Mouse (Mus musculus): ENCODE data around the gene Zbtb22. TPM values are rescaled to one million over a fixed set of nuclear protein-coding genes. Genes with fewer than 3 reads are reported as not detected.
"Not testable (repeated sequence)": the region's sequence is repeated elsewhere in the genome, so short reads cannot be mapped to it uniquely, and the experiment has no call there.

Gene Zbtb22
- total RNA-seq, 2 experiments from 2014 or later: 34.3 to 34.4 TPM

DNA sequence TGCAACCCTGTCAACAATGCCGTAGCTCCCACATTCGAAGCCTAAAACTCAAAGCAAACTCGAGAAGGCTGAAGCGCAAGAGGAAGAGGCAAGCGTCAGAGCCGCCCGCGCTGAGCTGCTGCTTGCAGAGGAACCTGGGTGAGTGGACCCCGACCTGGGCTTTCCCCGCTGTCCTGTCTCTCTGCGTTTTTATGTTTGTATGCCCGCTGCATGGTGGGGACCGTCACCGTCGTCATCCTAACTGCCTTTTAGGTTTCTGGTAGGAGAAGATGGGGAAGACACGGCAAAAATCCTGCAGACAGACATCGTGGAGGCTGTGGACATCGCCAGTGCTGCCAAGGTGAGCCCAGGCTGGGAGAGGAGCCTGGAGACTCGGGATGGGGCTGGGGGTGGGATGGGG is 25.7 kb downstream of the Zbtb22 start:
- no peak for DNase-seq (ENCODE audit: low spot score in 2 of 2)

DNA sequence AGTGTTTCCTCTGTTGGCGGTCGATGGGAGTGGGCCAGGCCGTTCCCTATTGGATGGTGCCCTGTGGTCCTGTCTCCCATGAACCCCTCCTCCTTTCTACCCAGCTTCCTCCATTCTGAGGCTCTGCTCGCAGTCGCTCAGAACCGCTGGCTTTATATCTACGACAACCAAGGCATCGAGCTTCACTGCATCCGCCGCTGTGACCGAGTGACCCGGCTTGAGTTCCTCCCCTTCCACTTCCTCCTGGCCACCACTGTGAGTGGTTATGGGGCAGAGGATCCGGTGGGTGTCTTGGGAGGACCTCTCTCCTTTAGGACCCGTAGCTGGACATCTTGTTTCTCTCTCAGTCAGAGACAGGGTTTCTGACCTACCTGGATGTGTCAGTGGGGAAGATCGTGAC is 27.8 kb downstream of the Zbtb22 start:
- DNase-seq (ENCODE audit: low spot score in 2 of 2): no peak

DNA sequence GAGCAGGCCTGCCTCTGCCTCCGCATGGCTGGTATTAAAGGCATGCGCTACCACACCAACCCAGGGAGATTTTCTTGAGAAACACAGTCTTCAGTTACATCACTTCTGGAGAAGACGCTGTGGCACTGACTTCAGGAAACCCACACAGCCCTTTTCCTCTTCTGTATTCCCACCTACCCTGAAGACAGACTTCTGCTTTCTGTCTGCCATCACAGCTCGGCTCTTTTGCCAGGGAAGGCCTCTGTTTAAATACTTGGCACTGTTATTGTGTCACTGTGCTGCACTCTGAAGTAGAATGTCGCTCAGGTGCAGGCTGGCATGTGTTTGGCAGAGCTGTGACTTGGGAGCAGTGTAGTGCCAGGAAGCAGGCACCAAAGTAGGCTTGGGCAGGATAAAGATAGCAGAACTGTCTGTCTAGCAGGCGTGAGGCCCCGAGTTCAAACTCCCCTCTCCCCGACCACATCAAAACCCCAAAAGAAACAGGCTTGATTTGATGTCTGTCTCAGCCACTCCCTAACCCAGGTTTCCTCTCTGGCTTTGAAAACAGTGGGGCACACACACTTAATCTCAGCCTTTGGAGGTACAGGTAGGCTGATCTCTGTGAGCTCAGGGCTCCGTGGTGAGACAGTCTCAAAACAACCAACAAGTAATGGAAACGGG is 31.9 kb downstream of the Zbtb22 start:
- DNase-seq (ENCODE audit: low spot score in 2 of 2): no peak

DNA sequence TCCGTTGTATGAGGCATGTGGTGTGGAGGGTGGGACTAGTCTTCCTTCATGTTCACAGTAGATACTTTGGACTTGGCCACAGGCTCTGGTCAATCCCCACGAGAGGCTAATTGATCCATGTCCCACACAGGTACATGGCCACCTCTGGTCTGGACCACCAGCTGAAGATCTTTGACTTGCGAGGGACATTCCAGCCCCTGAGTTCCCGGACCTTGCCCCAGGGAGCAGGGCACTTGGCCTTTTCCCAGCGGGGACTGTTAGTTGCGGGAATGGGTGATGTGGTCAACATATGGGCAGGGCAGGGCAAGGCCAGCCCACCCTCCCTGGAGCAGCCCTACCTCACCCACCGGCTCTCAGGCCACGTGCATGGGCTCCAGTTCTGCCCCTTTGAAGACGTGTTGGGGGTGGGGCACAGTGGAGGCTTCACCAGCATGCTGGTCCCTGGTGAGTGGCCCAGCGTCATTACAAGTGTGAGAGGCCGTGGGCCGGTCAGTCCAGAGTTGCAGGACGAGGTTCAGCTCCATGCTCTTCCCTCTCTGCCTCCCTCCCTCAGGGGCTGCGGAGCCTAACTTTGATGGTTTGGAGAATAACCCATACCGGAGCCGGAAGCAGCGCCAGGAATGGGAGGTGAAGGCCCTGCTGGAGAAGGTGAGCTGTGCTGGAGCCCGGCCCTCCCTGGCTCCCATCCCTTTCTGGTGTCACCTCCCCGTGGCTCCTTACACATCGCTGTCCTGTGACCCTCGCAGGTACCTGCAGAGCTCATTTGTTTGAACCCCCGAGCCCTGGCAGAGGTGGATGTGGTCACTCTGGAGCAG is 32.6 kb downstream of the Zbtb22 start:
- DNase-seq (ENCODE audit: low spot score in 2 of 2): no peak

DNA sequence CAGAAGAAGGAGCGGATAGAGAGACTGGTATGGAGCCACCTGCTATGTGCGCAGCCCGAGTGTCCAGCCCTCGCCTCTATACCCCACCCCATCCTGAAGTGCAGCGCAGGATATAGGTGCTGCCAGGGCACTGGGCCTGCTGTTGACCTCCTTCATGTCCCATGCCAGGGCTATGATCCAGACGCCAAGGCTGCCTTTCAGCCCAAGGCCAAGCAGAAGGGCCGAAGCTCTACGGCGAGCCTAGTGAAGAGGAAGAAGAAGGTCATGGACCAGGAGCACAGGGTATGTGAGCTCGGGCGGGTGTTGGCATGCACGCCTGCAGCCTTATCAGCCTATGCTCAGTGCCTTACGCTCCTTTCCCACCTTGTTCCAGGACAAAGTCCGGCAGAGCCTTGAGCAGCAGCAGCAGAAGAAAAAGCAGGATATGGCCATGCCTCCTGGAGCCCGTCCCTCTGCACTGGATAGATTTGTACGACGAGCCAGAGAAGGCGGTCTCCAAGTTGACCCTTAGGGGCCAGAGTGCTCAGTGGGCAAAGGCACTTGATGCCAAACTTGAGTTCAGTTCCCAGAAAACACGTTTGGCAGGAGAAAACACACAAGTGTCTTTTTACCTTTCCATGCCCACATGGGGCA is 33.3 kb downstream of the Zbtb22 start:
- DNase-seq (ENCODE audit: low spot score in 2 of 2): no peak

DNA sequence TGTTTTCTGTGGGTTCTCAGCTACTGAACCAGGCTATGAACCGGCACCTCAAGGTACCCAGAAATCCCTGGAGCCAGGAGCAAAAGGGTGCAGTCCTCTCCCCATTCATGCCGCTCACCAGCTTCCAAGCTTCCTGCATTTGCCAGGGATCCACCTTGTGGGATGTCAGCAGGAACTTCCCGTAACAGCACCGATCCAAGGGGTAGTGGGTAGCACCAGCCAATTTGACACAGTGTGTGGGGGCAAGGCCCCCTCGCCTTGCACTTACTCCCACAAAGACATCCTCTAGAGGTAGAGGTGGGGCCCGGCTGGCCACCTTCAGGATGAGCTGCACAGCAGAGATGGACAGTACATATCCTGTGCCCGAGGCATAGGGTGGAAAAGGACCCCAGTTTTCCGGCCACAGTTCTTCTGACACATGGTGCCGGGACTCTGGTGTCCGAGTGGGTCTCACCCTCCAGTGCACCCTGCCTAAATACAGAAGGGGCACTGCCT is 34.5 kb downstream of the Zbtb22 start:
- DNase-seq (ENCODE audit: low spot score in 2 of 2): no peak

DNA sequence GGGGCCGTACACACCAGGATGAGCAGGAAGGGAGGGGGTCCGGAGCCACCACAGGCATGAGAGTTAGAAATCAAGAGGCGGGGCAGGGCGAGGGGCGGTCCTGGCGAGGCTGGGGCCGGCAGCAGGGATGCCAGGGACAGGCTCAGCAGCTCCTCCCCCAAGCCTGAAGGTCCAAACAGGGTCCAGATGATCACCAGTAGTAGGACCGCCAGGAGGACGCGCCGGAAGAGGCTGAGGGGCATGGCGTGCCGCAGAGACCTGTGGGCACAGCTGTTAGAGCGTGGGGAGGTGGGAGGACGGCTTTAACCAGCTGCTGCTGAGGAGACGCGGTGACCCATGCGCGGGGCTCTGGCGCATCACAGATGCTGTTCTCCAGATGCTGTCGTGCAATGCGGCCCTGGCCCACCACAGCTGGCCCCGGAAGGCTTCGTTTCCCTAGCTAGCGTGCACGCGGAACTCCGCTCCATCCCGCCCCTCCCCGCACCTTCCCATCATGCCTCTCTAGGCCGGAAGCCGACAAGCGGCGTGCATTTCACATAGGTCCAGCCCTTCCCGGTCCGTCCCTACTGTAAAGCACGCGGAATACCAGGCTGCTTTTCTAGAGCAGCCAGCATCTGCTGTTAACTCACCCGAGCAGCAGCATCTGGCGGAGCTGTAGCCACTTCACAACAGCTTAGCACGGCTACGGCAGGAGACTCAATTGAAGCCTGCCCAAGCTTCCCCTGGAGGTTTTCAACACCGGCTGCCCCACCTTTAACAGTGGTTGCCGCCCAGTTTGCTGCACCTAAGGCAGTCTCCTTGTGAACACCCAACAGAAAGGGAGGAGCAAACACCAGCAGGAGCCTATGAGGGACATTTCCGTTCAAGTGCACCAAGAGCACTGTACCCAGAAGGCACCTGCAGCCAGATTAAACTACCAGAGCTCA is 35.6 kb downstream of the Zbtb22 start, which contains the start of gene B3galt4:
Gene B3galt4 (minus strand): TSS at position 468 of the 926 bp plus-strand sequence.
- DNase-seq (ENCODE audit: low spot score in 2 of 2): peak; percentile 70 to 82

DNA sequence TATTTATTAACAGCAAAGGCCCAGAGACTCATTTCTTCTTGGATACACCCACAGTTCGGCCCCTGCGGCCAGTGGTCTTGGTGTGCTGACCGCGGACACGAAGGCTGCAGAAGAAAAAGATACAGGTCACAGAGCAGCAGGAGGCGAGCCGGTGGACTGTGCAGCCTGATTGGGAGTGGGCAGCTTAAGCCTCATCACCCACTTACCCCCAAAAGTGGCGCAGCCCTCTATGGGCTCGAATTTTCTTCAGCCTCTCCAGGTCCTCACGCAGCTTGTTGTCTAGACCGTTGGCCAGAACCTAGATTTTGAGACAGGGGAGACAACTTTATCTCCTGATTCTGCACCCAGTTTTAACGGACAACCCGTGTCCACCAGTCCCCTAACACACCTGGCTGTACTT is 36.3 kb downstream of the Zbtb22 start:
- not testable (repeated sequence) for DNase-seq (ENCODE audit: low spot score in 2 of 2)

DNA sequence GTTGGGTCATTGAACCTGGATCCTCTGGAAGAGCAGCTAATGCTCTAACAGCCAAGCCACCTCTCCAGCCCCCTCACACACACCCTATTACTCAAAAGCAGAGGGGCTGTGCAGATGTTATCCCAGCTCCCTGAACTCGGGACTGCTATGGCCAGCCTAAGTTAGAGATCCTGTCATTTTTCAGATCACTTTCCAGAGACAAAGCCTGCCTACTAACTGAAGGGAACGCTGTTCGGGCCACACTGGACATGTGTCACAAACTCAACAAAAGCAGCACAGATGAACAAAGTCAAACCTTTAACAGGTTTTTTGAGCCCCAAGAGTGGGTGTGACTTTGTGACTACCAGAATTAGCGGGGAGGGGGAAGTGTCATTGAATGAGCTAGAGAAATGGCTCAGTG is 37.2 kb downstream of the Zbtb22 start:
- no peak for DNase-seq (ENCODE audit: low spot score in 2 of 2)

DNA sequence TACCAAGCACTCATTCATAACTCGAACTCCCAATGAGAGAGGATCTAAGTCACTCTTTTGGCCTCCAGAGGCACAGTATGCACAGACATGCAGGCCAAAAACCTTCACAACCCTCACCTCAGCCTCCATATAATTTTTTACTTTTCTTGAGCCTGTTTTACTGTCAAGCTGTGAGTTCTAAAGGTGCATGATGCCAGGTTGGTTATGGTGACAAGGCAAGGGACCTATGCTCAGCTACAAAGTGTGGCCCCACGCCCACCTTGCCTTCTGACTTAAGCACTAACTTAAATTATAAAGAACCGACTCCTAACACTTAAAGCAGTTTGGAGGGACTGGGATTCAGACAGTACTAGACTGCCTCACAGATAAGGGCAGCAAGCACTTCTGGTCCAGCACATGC is 37.6 kb downstream of the Zbtb22 start:
- DNase-seq (ENCODE audit: low spot score in 2 of 2): no peak

DNA sequence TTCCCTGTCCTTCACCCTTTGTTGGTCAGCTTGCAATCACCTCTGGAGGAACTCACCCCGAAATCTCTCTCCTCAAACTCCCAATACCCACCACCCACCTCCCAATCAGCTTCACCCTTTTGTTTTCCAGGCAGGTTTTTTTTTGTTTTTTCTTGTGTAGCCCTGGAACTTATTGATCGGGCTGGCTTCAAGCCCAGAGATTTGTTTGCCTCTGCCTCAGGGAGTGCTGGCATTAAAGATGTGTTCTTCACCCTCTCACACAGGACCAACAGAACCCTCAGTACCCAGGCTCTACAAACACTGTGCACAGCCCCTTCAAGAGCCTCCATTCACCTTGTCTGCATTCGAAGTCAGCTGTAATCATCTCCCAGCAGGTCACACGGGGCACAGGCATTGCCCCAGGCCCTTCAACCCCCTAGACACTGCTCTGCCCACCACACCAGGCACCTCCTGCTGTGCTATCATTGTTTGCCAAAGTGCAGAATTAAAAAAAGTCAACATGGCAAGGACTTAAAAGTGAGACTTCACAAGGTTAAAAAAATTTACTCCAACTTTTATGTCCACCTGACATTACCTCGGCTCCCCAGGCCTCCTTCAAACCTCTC is 38.4 kb downstream of the Zbtb22 start:
- DNase-seq (ENCODE audit: low spot score in 2 of 2): no peak

DNA sequence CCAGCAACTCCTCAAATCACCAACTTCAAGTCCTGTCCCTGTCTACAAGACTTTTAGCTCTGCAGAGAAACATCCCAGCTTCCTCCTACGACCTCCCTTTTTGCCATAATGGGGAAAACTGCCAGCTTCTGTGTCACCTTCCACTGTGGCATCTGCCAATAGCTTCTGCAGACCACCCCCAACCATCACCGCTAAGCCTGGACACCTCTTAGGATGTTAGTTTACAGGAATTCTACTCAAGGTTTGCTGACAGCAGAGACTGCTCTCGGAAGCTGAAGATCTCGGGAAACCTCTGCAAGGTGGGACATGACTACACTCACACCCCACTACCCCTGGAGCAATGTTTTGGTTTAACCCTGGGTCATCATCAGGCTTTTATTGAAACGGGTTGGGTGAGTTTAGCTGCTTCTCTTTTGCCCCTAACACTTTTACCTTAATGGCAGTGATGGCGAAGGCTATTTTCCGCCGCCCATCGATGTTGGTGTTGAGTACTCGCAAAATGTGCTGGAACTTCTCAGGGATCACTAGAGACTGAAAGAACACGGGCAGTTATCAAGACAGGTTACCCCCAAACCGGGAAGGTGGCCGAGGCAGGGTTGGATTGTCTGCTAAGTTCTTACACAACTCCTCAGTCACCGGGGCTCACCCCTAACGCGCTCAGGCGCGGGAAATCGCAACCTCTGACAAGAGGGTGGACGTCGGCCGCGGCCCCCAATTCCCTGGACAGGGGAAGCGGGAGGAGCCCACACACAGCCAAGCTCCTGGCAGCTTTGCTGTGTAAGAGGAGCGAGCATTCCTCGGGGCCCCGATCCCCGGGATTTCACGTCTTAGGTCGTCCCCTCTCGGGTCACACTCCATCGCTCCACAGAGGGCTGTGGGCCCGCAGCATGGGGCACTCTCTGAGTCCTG is 39.2 kb downstream of the Zbtb22 start:
- DNase-seq (ENCODE audit: low spot score in 2 of 2): no peak

DNA sequence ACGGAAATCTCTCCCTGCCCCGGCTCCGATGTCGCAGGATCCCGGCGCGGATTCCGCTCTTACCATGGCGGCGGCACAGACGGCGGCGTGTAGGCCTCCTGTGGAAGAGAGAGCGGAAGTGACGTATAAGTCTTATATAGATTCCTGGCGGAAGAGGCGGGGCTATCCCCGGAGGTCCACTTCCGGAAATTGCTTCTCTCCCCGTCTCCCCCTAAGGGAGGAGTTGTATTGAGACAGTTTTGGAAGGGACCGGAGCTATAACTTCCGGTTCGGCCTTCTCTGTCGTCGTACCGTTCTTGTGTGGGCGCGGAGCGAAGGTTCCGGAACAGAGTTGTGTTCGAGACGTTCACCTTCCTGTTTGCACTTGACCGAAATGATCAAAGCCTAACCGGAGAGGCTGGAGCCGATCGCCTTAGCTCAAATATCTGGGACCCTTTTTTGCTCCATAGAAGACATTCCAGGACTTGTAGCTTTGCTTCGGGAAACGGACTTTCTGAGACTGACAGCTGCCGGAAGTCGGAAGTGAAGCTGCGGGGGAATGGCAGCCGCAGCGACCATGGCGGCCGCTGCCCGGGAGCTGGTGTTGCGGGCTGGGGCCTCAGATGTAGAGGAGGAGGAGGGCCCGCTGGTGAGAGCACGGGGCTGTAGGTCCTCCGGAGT is 40.0 kb downstream of the Zbtb22 start, which contains the start of the genes Vps52 and Rps18:
Gene Vps52 (plus strand): TSS at position 258 of the 660 bp plus-strand sequence.
Gene Rps18 (minus strand): TSS at position 447 of the 660 bp plus-strand sequence.
- DNase-seq (ENCODE audit: low spot score in 2 of 2): peak; percentile 96 to 99

DNA sequence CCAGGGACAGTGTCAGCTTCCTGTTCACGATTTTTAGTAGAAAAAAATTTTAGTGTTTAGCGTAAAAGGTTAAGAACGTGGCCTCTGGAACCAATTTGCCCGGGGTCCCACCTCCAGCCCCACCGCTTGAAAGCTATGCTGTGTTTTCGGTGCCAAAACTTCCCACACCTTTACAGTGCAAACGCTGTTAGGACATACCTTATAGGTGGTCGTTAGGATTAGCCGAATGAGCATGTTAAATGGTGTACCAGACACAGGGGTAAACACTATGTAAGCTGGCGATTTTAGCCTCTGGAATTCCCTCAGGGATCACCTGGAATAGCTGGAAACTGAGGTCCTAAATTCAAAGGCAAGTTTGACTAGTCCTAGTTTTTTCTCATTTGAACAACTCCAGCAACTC is 40.6 kb downstream of the Zbtb22 start:
- DNase-seq (ENCODE audit: low spot score in 2 of 2): no peak

DNA sequence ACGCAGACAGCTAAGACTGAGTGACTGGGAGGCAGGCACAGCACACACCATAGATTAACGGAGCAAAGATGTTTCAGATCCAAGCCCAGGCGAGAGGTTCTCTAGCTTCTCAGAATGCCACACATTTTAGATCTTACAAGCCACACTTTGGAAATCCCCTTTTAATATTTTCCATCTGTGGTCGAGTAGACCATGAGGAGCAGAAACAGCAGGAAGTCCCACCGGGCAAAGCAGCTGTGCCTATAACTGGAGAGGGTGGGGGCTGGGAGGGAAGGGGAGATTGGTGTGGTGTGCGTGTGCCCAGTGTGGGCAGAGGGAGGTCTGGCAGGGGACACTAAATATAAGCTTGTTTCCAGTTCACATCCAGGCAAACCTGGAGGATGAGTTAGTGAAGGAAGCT is 41.8 kb downstream of the Zbtb22 start:
- no peak for DNase-seq (ENCODE audit: low spot score in 2 of 2)

DNA sequence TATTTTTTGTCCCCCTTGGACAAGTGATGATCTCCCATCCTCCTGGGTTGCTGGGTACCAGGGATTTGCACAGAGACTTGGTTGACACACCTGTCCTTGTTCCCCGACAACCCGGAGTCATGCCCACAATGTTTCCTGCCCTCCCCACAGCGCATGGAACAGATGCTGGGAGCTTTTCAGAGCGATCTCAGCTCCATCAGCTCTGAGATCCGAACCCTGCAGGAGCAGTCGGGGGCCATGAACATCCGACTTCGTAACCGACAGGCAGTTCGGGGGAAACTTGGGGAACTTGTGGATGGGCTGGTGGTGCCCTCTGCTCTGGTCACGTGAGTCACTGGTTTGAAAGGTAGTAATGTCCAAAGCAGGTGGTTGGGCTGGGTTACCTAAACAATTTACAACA is 42.7 kb downstream of the Zbtb22 start:
- DNase-seq (ENCODE audit: low spot score in 2 of 2): no peak

DNA sequence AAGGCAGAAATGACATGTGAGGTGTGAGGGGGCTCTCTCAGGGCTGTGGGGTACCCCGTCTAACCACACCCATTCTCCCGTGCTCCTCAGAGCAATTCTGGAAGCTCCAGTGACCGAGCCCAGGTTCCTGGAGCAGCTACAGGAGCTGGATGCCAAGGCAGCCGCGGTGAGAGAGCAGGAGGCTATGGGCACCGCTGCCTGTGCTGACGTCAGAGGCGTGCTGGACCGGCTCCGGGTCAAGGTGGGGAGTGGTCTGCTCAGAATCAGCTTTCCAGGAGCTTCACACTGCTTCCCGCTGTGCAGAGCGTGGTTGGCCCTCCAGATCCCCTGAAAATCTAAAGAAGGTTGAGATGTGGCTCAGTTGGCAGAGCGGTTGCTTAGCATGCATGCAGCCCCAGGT is 43.4 kb downstream of the Zbtb22 start:
- no peak for DNase-seq (ENCODE audit: low spot score in 2 of 2)

DNA sequence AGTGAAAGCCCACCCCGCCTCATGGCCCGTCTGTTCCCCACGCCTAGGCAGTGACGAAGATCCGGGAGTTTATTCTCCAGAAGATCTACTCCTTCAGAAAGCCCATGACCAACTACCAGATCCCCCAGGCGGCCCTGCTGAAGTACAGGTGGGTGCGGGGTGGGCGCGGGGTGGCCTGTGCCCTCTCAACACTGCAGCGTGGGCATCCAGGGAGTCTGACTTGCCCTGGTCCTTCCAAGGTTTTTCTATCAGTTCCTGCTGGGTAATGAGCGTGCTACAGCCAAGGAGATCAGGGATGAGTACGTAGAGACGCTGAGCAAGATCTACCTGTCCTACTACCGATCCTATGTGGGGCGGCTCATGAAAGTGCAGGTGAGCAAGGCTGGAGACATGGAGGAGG is 44.2 kb downstream of the Zbtb22 start:
- DNase-seq (ENCODE audit: low spot score in 2 of 2): no peak

DNA sequence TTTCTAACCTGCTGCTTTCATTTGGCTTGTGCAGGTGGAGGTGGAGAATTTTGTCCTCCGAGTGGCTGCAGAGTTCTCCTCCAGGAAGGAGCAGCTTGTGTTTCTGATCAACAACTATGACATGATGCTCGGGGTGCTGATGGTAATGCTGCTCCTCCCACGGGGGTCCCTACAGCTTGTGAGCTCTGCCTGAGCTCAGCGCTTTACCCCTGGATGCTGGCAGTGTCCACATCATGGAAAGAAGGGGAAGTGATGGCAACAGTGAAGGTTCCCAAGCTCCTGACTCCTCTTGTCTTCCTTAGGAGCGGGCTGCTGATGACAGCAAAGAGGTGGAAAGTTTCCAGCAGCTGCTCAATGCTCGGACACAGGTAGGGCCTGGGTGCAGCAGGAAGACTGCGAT is 47.2 kb downstream of the Zbtb22 start:
- DNase-seq (ENCODE audit: low spot score in 2 of 2): no peak
